Mouse (Mus musculus) embryonic facial prominence, embryonic 11.5 days (tissue): ENCODE measurements around the gene Lsm6. TPM values are rescaled to one million over a fixed set of nuclear protein-coding genes. Genes with fewer than 3 reads are reported as not detected.

Experiments
- ATAC-seq: fragments of 200-750 bp; cut with Nextera tagmentation; replicated peaks from 2 replicates; pipeline ENCODE4 v1.8.0; 2017; ENCODE audit warnings: low read depth; ENCODE audit not compliant: insufficient number of reproducible peaks, low FRiP score, low TSS enrichment
- DNase-seq: peaks from one replicate; pipeline ENCODE4 v3.0.0-alpha.2; 2015; ENCODE audit warnings: low spot score
- H3K27ac ChIP-seq: fragments of 300-500 bp; sonication (generic); replicated peaks from 2 replicates; pipeline ENCODE4 v1.5.1; 2014; ENCODE audit warnings: mild to moderate bottlenecking, low read depth, low read length, control low read depth
- H3K27me3 ChIP-seq: fragments of 300-500 bp; sonication (generic); 2 replicates; pipeline ENCODE4 v1.6.1; 2014; ENCODE audit warnings: mild to moderate bottlenecking, low read length, moderate library complexity, mixed read lengths; ENCODE audit not compliant: control insufficient read depth, insufficient read depth
- H3K36me3 ChIP-seq: fragments of 300-500 bp; sonication (generic); replicated peaks from 2 replicates; pipeline ENCODE4 v1.6.1; 2014; ENCODE audit warnings: low read depth, mild to moderate bottlenecking, low read length, moderate library complexity, mixed read lengths; ENCODE audit not compliant: control insufficient read depth, insufficient read depth
- H3K4me1 ChIP-seq: fragments of 300-500 bp; sonication (generic); 2 replicates; pipeline ENCODE4 v1.6.1; 2014; ENCODE audit warnings: low read length, mixed read lengths; ENCODE audit not compliant: control insufficient read depth, insufficient read depth
- H3K4me2 ChIP-seq: fragments of 300-500 bp; sonication (generic); 2 replicates; pipeline ENCODE4 v1.6.1; 2014; ENCODE audit warnings: low read depth, mild to moderate bottlenecking, control low read depth, low read length, moderate library complexity
- H3K4me3 ChIP-seq: fragments of 300-500 bp; sonication (generic); 2 replicates; pipeline ENCODE4 v1.5.1; 2014; ENCODE audit warnings: low read depth, low read length, control low read depth
- H3K9ac ChIP-seq: fragments of 300-500 bp; sonication (generic); replicated peaks from 2 replicates; pipeline ENCODE4 v1.6.1; 2014; ENCODE audit warnings: mild to moderate bottlenecking, control low read depth, low read length
- H3K9me3 ChIP-seq: fragments of 300-500 bp; sonication (generic); replicated peaks from 2 replicates; pipeline ENCODE4 v1.6.1; 2016; ENCODE audit warnings: mild to moderate bottlenecking, low read length, inconsistent platforms, mixed read lengths; ENCODE audit not compliant: control insufficient read depth
- WGBS: fragments of 180-500 bp; shearing (Covaris S2); extraction: QIAGEN DNeasy Blood & Tissue Kit; methylation state at CpG from one replicate; pipeline ENCODE4 v1.1.7; 2014; 5-methylcytosine and 5-hydroxymethylcytosine counted together
- polyA plus RNA-seq: library from polyadenylated mRNA; unstranded; fragments of >200 nt; fragmentation: Nextera tagmentation; extraction: Ambion mirVana; gene quantifications from 2 replicates; pipeline ENCODE4 v1.2.1, GENCODE M21; 2014

The Lsm6 gene
- polyA plus RNA-seq: 244 and 250 TPM in 2 replicates

- Histone ChIP-seq H3K9me3 (no peaks in the 10 kb centered on the region), H3K9ac (peak within 1 kb of the TSS; percentile 92), H3K36me3 (no peaks in the 10 kb centered on the region), H3K27ac (peak within 1 kb of the TSS; percentile 96), H3K27me3 (no peaks in the 10 kb centered on the region), H3K4me1 (no peaks in the 10 kb centered on the region), H3K4me2 (peak within 1 kb of the TSS; percentile 30), H3K4me3 (peak within 1 kb of the TSS; percentile 78)
- DNase-seq (peak; percentile 96), ATAC-seq (peak; percentile 95)
- under 1% methylated on average over 66 of the region's 70 CpGs for WGBS
Measured at GRCm38 (mm10) chr8:78820673-78821310, at the start of gene Lsm6. Gene Lsm6, minus strand, starts transcription at chr8:78821140.

- ATAC-seq: no peak
- H3K9me3 ChIP-seq: no peaks in the 10 kb centered on the region
- H3K9ac ChIP-seq: no peak overlapping the region
- DNase-seq: no peak
- no peak overlapping the region for H3K4me3 ChIP-seq
- H3K27me3 ChIP-seq: no peaks in the 10 kb centered on the region
- no peaks in the 10 kb centered on the region for H3K4me1 ChIP-seq
- H3K27ac ChIP-seq: no peak overlapping the region
- H3K36me3 ChIP-seq: no peaks in the 10 kb centered on the region
- 87% methylated on average over 2 of the region's 2 CpGs for WGBS
- no peak overlapping the region for H3K4me2 ChIP-seq
Measured at GRCm38 (mm10) chr8:78867036-78867435, 46.1 kb upstream of the Lsm6 start.

DNA sequence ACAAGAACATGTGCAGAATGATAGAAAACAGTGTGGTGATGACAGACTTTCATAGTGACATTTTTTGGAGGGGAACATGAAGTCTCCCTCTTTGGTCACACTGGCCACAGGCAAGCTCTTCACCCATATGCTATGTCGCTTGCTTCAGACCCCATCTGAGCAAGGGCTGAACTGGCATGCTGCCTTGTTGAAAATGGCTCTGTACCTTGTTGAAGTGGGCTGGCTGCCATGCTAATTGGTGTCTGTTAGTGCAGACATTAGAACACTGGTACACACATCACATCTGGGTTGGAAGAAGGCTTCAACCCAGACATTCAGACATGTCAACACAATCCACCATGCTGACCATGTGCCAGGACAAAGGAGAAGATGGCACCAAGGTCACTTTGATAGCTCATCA lies 42.1 kb upstream of the Lsm6 start:
- Histone ChIP-seq H3K27me3 (no peaks in the 10 kb centered on the region), H3K9me3 (no peaks in the 10 kb centered on the region), H3K36me3 (no peaks in the 10 kb centered on the region), H3K4me2 (no peak overlapping the region), H3K27ac (no peak overlapping the region), H3K4me3 (no peak overlapping the region), H3K9ac (no peak overlapping the region), H3K4me1 (no peaks in the 10 kb centered on the region)
- no peak for ATAC-seq
- 95% methylated on average over 1 of the region's 1 CpGs for WGBS
- DNase-seq: no peak

DNA sequence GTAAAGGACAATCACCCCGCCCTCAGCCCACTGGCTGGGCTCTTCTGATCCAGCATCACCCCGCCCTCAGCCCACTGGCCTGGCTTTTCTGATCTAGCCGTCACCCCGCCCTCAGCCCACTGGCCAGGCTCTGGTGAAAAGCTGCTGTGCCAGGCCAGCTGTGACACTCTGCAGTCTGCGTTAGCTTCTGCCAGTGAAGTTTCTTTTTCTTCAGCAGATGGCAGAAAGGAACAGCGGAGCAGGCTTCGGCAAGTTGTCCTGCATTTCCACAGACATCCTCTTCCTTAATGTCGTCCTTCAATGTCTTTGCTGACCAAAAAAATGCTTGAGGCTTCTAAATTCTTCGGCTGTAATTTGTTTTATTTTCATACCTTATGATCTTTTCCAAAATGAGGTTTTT lies 41.1 kb upstream of the Lsm6 start:
- Histone ChIP-seq H3K9ac (no peak overlapping the region), H3K4me2 (no peak overlapping the region), H3K36me3 (no peaks in the 10 kb centered on the region), H3K9me3 (no peaks in the 10 kb centered on the region), H3K4me3 (no peak overlapping the region), H3K27ac (no peak overlapping the region), H3K27me3 (no peaks in the 10 kb centered on the region), H3K4me1 (no peaks in the 10 kb centered on the region)
- ATAC-seq: no peak
- no peak for DNase-seq
- 75% methylated on average over 9 of the region's 9 CpGs for WGBS

GRCm38 (mm10) chr8:78860789-78861188 lies 39.8 kb upstream of the Lsm6 start:
- no peak for ATAC-seq
- Histone ChIP-seq H3K27ac (no peak overlapping the region), H3K36me3 (no peaks in the 10 kb centered on the region), H3K4me1 (no peaks in the 10 kb centered on the region), H3K4me2 (no peak overlapping the region), H3K4me3 (no peak overlapping the region), H3K9ac (no peak overlapping the region), H3K27me3 (no peaks in the 10 kb centered on the region), H3K9me3 (no peaks in the 10 kb centered on the region)
- WGBS: 61% methylated on average over 5 of the region's 5 CpGs
- no peak for DNase-seq

GRCm38 (mm10) chr8:78857421-78857820 lies 36.5 kb upstream of the Lsm6 start:
- no peak for DNase-seq
- Histone ChIP-seq H3K36me3 (no peaks in the 10 kb centered on the region), H3K27ac (no peak overlapping the region), H3K4me3 (no peak overlapping the region), H3K9ac (no peak overlapping the region), H3K4me1 (no peaks in the 10 kb centered on the region), H3K9me3 (no peaks in the 10 kb centered on the region), H3K4me2 (no peak overlapping the region), H3K27me3 (no peaks in the 10 kb centered on the region)
- ATAC-seq: no peak
- WGBS: 85% methylated on average over 7 of the region's 7 CpGs

GRCm38 (mm10) chr8:78852279-78852678 lies 31.3 kb upstream of the Lsm6 start:
- no peaks in the 10 kb centered on the region for H3K4me1 ChIP-seq
- H3K27ac ChIP-seq: no peak overlapping the region
- H3K27me3 ChIP-seq: no peaks in the 10 kb centered on the region
- H3K36me3 ChIP-seq: no peaks in the 10 kb centered on the region
- H3K4me2 ChIP-seq: no peak overlapping the region
- H3K9me3 ChIP-seq: no peaks in the 10 kb centered on the region
- DNase-seq: no peak
- H3K9ac ChIP-seq: no peak overlapping the region
- no peak for ATAC-seq
- 82% methylated on average over 4 of the region's 4 CpGs for WGBS
- no peak overlapping the region for H3K4me3 ChIP-seq

- Histone ChIP-seq H3K4me3 (no peak overlapping the region), H3K27ac (no peak overlapping the region), H3K4me2 (no peak overlapping the region), H3K9ac (no peak overlapping the region), H3K36me3 (no peaks in the 10 kb centered on the region), H3K9me3 (no peaks in the 10 kb centered on the region), H3K27me3 (no peaks in the 10 kb centered on the region), H3K4me1 (no peaks in the 10 kb centered on the region)
- DNase-seq (no peak), ATAC-seq (no peak)
- 75% methylated on average over 3 of the region's 3 CpGs for WGBS
Measured at GRCm38 (mm10) chr8:78847240-78847639, 26.3 kb upstream of the Lsm6 start.
